Mouse (Mus musculus): ENCODE data around the gene Rpl14.

The Rpl14 gene

DNA sequence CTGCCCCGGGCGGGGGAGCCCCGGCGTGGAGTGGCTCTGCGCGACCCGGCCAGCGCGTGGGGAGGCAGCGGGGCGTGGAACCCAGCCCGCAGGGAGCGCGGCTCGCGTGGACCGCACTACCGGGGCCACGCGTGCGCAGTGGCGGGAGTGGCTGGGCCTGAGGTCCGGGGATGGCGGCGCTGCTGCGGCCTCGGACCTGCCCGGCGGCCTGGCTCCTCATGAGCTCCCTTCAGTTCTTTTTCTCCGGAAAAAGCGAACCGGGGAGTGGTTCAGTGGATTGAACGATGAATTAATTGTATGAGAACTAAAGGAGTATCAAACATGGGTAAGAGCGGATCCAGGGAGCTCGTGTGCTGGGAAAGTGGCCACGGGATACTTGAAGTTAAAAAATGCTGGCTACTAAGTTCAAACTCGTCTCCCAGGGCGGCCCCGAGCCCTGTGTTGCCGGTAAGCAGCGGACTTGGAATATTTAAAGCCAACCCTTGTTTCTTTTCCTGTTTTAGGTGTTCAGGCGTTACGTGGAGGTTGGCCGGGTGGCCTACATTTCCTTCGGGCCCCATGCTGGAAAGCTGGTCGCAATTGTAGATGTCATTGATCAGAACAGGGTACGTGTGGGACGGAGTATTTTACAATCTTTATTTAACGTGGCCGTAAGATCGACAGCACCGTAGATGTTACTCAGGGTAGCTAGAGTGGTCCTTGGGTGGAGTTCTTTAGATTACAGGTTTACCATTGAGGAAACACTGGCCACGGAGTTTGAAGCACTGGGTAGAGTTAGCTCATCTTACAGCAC, 545 bp downstream of the Rpl14 start:
- DNase-seq (ENCODE audit: low read depth) = peak; percentile 33

- DNase-seq (ENCODE audit: low read depth) = peak; percentile 80
These were observed 4.8 kb downstream of the Rpl14 start for GRCm38 (mm10) chr9:120575748-120576661.

GRCm38 (mm10) chr9:120576662-120577013, 5.4 kb downstream of the Rpl14 start:
- DNase-seq (ENCODE audit: low read depth) = no peak

DNA sequence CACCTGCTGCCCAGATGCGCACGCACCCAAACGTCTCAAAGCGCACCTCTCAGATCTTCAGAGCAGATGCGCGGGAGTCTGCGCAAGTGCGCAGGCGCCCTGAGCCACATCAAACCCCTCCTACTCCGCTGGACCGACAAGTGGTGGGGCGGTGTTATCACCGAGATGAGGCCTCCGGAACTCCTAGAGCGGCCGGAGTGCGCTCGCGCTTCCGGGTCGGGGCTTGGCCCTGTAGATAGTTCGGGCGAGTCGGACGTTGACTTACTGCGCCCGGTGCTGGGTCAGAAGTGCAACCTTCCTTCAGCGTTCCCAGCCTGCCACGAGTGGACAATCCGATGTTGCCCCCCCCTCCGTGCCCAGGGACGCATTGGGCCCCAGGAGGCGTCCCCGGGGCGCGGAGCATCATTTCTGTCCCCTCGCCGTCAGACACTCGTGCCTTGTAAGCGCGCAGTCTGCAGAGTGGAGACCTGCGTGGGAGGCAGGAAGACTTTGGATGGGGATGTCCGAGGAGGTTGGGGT, 5.9 kb downstream of the Rpl14 start:
- DNase-seq (ENCODE audit: low read depth) = peak; percentile 97

- peak; percentile 62 for DNase-seq (ENCODE audit: low read depth)
These were observed 6.6 kb downstream of the Rpl14 start for GRCm38 (mm10) chr9:120577706-120578405.

DNA sequence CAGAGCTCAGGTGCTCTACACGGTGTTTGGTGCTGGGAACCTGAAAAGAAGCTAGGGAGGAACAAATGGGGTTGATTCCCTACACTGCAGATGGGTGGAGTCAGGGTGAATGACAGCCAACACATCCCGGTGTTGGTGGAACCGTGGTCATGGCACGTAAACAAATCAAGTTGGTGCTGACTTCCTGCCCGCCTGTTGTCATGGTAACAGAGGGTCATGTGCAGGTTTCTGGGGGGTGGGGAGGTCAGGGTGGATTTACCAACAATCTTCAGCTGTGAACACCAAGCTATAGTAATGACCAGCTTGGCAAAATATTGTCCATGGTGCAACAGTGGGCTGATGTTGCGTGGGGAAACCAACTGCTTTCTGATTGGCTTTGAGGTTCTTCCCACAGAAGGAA, 7.5 kb downstream of the Rpl14 start:
- peak; percentile 87 for DNase-seq (ENCODE audit: low read depth)

- no peak for DNase-seq (ENCODE audit: low read depth)
These were observed 8.6 kb downstream of the Rpl14 start for GRCm38 (mm10) chr9:120579808-120580207.

DNA sequence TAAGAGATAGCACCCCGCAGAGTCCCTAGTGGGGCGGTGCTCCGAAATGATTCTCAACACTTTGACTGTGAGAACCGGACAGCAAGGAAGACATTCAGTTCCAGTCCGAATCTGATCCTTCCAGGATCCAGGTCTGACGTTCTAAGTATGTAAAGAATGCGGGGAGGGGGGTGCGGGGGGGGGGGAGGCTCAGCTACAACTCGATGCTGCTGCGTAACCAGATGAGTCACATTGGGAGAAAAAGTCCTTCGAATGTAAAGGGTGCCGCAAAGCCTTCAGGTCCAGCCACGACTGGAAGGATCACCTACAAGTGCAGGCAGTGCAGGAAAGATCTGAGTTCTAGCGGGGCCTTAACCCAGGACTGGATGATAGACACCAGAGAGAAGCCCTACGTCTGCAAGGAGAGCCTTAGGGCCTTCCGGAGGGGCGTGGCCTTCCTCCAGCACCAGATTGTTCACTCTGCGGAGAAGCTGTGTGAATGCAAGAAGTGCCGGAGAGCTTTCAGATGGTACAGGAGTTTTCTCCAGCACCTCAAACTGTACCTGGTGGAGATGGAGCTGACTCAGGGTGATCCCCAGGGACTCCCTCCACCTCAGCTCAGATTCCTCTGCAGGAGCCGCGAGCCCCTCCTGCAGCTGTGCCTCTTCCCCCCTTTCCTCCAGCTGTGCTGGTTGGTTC, 10.8 kb downstream of the Rpl14 start:
- DNase-seq (ENCODE audit: low read depth) = peak; percentile 87

- DNase-seq (ENCODE audit: low read depth) = peak; percentile 98
These were observed 11.5 kb downstream of the Rpl14 start for GRCm38 (mm10) chr9:120582619-120583308.

DNA sequence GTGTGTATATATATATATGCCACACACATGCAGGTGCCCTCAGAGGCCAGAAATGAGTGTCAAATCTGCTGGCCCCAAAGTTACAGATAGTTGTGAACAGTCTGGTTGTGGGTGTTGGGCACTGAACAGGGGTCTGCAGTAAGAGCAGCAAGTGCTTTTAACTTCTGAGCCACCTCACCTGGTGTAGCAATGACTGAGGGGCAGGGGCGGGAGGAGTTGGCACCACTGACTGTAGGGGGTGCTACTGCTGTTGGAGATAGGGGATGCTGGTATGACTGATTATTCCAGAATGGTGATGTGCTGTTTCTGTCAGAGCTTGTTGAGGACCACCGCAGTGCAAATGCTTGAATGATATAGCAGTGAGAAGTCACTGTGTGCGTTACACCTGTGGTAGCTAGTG, 12.1 kb downstream of the Rpl14 start:
- DNase-seq (ENCODE audit: low read depth) = no peak

DNA sequence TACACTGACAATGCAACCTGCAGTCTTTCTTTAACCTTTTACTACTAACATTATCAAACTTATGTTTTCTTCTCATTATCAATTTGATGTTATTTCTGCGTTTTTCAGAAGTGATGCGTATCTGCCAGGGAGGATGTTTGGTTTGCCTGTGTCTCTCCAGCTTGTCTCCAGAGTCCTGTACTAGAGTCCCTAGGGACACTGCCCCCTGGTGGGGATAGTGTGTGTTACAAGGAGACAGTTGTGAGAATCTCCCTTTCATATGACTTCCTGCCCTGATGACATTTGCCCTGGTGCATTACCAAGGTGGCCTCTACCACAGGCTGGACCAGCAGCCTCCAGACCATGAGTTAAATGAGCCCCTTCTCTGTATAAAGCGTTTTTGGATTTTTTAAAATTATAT, 15.3 kb downstream of the Rpl14 start:
- DNase-seq (ENCODE audit: low read depth) = peak; percentile 95

DNA sequence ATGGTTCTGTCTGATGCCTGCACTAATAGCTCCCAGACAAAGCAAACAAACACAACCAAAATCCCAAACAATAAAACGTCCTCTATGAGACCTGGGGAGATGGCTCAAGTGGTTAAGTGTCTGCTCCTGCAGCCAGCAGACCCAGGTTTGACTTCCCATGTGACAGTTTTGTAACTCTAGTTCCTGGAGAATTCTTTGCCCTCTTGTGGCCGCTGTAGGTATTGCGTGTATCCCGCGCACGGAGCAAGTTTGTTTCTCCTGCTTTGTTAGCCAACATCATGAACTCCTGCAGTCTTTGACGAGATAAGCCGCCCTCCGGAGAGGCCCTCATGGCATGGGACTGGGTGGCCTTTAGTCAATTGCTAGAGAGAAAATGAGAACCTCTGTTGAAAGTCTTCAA, 20.2 kb downstream of the Rpl14 start:
- peak; percentile 86 for DNase-seq (ENCODE audit: low read depth)

GRCm38 (mm10) chr9:120593383-120594101, 22.3 kb downstream of the Rpl14 start:
- no peak for DNase-seq (ENCODE audit: low read depth)

- no peak for DNase-seq (ENCODE audit: low read depth)
These were observed 23.6 kb downstream of the Rpl14 start for GRCm38 (mm10) chr9:120594839-120595238.

DNA sequence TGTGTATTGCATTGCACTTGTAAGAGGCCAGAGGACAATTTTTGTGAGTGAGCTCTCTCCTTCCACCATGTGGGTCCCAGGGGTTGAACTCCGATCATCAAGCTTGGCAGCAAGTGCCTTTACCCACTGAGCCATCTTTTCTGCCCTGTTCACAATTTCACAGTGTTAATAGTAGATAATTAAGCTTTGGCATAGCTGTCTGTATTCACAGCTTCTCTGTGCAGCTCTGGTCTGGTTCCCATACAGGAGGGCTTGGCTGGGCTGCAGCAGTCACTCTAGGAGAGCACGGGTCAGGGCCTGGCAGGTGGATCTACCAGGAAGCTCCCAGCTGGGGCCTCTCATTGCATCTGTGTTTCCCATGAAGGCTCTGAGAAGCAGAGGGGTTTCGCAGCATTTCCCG, 24.1 kb downstream of the Rpl14 start:
- no peak for DNase-seq (ENCODE audit: low read depth)

DNA sequence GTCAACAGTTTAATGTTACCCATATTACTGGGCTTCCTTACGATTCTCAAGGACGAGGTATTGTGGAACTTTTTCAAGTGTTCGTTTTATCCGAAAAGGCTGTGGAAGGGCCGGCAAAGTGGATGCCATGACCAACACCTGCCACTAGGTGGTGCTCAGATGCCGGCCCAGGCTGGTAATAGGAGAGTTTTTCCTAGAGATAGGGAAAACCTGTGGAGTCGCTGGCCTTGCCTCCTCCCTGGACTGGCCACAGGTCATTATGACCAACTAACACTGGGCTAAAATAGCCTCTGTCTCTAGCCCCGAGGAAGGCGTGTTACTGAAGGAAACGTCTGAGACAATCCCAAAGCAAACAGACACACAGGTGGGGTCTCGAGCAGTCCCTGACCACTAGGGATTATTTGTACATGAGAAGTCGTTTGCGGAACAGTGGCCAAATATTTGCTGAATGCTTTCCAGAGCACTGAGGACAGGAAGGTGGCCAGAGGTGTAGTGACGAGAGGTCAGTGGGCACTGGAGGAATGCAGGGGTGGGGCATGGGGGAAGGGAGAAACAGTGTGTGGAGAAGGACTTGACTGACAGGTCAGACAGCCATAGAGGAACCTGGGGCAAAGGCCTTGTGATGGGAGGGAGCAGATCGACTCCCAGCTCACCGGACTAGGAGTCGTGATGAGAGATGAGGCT, 30.4 kb downstream of the Rpl14 start:
- DNase-seq (ENCODE audit: low read depth) = peak; percentile 76

DNA sequence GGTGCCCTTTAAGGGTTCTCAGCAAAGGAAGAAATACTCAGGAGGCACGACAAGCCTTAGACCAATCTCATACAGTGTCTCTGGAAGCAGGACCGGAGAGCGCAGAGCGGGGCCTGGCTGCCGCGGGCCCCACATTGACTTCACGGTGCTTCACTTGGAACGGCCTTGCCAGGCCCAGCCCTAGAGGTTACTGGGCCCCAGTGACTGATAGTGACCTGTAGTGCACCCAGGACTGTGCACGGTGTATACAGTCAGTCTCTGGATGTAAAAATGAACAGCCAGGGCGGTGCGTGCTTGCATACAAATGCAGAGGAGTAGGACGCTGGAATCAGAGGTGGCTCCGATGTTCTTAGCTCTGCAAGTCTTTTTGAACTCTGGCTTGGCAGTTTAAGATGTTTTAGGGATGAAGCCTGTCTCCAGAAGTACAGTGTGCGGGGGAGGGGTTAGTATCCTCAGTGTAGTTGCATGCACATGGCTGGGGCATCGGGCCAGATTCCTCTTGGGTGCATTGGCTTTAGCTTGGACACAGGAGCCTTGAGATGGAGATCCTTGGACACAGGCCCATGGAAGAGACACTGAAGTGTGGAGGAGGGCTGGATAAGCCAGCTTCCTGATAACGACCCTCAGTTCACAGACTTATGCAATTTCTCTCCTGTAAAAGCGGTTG, 31.1 kb downstream of the Rpl14 start:
- peak; percentile 15 for DNase-seq (ENCODE audit: low read depth)

DNA sequence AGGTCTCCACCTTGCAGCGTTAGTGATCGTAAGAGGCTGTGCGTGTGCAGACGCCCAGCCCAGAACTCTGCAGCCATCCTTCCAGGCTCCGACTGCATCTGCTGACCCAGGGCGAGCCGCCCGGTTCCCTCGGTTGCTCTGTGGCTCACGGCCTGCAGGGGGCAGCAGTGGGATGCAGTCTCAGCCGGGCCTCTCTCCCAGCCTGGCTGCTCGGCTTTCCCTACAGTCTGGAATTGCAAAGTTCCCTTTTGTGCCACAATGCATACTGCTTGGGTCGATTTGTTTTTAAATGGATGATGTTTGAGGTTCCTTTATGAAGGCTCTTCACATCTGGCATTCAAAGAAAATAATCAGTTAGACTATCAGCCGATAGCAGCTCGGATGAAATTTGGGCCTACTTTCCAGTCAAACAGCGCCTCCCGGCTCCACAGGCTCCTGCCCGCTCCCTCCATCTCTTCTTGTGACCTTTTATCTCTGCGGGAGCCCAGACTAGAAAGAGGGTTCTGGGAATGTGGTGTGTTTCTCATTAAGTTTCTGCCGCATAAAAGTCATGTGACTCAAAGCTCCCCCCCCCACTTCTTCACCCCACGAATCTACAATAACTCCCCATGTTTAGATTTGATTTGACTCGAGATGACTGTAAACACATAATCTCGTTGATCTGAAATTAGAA, 31.7 kb downstream of the Rpl14 start:
- peak; percentile 69 for DNase-seq (ENCODE audit: low read depth)

DNA sequence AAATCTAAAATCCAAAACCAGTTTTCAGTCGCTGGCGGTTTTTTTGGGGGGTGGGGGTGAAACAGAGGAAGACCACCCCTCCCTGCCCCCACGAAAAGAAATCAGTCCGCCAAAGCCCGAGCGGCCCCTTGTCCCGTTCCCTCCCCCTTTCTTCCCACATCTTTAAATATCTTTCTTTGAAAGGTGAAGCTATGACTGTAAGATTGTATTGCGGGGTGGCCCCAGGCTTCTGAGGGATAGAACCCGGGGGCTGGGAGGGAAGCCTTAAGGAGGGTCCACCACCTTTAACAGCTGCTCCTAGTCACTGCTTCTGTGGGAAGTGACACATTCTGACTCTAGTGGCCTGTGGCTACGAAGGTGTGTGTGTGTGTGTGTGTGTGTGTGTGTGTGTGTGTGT, 32.3 kb downstream of the Rpl14 start:
- no peak for DNase-seq (ENCODE audit: low read depth)

Data from induced T-regulatory cell, adult 2 months (primary cell).